Mouse (Mus musculus) right cerebral cortex, postnatal 36 days (tissue): ENCODE data around the gene Prkaa1.
"Not testable (repeated sequence)": the region's sequence is repeated elsewhere in the genome, so short reads cannot be mapped to it uniquely, and the experiment has no call there.

Experiments
- DNase-seq, 2 experiments: peaks; one replicate each; pipeline ENCODE4 v3.0.0; 2022; ENCODE audit warnings: low spot score in 2 of 2, mixed read lengths in 1 of 2

Prkaa1 gene

DNA sequence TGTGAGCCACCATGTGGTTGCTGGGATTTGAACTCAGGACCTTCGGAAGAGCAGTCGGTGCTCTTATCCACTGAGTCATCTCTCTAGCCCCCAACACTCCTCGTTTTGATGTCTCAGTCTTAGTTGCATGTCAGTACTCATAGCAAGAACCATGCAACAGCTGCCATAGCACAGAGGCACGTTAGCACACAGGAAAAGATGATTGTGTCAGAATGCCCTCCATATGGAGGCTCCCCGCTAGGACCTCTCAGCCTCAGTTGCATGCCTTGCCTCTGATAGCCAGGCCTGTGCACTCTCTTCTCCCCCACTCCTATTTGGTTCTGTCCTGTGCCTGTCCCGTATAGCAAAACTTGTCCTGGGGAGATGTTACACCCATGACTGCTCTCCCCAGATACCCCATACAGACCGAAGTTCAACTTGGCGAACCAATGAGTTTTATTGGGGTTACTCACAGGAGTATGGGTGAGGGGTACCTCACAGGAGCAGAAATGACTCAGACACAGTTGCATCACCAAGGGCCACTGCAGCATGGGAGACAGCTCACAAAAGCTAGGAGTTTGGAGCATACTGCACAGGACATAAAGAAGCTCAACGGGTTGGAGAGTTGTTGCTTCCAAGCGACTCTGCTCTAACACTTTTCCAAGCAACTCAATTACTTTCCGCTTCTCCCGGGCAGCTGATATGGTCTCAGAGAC lies 14.4 kb upstream of the Prkaa1 start:
- no peak for DNase-seq

DNA sequence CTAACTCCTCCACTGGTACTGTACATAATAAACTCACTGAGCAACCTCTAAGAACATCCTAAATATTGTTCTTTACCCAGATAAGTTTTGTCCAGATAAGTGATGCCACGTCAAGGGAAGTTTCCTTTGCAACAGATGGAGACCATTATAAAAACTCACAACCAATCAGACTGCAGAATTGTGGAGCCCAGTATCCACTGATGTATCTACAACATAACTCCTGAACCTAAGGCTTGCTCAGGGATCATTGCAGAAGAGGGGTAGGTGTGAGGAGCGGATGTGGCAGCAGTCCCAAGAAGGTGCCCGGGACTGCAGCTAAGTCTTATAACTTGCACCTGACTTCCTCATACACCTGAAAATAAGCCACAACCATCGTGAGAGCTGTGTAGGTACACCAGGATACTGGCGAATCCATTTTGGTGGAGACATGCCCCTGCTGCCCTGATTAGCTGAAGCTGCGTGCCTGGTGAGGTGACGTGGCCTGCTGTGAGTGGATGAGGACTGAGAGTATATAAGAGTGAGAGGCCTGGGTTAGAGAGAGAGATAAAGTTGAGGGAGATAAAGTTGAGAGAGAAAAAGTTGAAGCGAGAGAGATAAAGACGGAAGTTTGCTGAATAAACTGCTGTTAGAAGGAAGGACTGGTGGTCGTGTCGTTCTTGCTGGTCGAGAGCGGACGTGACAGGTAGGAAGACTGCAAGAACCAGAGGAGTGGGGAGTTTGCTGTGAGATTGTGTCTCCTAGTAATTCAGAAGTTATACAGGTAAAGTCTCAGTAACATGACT lies 12.6 kb upstream of the Prkaa1 start:
- not testable (repeated sequence) for DNase-seq

DNA sequence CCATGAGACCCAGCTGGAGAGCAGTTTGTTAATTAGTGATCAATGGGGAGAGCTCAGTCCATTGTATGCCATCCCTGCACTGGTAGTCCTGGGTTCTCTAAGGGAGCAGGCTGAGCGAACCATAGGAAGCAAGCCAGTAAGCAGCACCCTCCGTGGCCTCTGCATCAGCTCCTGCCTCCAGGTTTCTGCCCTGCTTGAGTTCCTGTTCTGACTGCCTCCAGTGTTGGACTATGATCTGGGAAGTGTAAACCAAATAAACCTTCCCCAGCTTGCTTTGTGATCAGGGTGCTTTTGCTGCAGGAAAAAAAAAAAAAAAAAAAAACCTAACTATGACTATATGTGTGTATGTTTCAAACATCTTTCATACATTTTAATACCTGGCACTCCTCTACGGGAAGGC lies 10.4 kb upstream of the Prkaa1 start:
- no peak for DNase-seq

DNA sequence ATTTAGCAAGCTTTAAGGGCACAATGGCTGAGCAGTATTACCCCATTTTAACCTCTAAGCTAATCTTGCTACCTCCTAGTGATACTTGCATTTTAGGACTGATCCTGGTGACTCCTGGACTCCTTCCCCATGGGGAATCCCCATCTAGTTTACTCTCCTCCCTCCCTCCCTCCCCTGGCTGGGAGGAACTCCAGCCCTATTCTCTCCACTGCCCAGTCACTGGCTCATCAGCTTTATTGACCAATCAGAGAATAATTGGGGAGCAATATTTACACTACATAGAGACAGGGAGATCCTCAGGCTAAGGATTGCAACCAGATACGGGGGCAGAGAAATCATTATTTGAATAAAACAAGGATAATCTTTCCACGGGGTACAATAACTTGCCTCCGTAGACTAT lies 9.5 kb upstream of the Prkaa1 start:
- DNase-seq = no peak

DNA sequence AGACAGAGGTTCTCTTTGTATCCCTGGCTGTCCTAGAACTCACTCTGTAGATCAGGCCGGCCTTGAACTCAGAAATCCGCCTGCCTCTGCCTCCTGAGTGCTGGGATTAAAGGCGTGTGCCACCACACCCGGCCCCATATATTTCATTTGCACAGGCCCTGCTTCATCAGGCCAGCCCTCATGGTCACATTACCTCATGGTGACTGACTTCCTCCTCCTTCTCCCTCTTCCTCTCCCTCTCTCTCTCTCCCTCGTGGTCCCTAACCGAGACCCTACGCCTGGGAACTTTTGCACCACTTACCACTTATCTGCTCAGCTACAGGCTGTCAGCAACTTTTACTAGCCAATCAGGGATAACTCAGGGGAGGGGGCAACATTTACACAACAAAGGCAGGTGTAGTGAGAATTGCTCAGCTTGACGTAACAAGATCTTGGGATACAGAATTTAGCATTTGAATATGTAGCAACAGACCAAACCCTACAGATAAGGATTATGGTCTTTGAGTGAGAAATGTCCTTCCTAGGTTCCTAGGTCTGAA lies 8.6 kb upstream of the Prkaa1 start:
- DNase-seq = no peak

DNA sequence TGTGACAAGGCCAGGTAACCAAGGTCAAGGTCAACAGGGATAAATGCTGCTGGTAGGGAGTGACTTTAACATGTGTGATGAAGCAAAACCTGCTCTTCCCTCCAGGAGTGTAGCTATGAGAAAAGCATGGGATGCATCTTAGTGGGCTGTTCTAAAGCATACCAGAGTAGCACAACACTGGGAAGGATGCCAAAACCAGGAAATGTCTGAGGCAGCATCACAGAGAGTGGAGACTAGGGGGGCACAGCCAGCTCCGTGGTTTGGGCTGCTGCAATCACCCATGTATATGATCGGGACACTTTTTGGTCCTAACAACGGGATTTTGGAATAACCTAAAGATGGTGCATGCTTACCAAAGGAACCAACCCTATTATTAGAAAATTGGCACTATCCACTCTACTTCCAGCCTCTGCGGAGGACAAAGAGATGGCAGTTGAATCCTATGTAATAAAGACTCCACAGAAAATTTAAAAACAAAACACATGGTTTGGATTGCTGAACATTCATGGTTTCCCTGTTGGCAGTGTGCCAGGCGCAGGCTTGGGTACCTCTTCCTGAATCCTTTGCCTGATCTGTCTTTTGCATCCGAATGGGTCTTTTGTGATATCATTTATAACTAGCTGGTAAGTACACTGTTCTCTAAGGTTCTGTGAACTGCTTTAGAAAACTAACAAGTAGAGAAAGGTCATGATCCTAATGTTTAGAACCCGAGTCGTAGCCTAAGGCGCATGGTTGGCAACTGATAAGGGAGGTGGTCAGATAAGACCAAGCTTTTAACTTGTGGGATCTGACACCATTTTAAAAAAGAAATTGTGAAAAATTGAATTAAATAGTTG lies 5.4 kb upstream of the Prkaa1 start:
- DNase-seq = no peak

DNA sequence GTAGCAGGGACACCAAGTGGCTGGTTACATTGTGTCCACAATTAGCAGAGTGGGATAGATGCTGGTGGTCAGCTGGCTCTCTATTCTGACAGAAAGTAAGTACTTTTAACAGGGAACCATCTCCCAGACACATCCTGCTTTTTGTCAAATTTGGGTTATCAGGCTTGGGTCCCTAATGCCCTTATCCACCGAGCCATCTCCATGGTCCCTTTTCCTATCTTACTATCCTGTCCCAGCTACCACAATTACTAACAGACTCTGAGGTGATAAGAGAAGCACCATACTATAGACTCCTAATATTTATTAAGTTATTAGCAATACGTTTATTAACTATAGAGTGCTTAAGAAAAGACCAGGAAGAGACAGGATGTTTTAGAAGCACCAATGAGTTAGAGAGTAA lies 4.3 kb upstream of the Prkaa1 start:
- no peak for DNase-seq

DNA sequence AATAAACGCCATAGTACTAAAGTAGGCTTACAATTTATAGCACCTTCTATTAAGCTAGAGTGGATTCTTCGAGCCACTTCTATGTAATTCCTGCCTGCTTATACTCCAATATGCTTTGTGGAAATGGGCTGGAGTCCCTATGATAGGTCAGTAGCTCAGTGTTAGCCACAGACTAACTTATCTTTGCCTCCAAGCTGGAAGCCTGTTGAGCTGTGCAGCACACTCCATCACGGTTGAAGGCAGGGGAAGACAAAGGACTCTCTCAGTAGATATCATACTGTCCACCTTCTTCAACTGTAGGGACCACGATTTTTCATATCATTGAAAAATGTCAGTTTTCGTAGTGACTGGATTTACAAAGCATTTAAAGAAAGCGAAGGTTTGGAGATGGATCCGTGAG lies 3.8 kb upstream of the Prkaa1 start:
- no peak for DNase-seq

DNA sequence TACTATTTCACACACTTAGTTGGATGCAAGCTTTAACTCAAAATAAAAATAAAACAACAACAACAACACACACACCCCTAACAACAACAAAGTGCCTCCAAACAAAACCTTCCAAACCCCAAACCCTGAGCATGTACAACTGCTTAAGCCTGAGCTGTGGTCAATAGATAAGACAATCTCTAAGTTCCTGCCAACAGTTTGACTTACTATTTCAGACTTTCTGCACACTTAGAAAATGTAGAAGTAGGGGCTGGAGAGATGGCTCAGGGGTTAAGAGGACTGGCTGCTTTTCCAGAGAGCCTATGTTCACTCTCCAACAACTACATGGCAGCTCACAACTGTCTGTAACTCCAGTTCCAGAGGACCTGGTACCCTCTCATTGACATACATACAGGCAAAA lies 3.3 kb upstream of the Prkaa1 start:
- DNase-seq = no peak

DNA sequence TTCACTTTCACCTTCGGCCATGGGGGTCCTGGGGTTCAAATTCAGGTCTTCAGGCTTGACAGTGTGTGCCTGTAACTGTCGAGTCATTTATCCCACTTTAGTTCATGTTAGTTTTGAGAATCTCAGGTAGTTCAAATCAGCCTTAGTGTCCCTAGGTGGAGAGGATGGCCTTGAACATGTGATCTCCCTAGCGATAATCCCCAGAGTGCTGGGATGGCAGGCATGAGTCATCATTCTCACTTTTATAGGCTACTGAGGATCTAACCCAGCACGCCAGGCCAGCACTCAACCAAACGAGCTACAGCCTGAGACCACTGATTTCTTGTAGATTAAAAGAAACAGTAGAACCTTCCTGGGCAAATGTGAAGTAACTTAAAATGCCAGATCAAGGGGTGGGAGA lies 1.6 kb upstream of the Prkaa1 start:
- DNase-seq = no peak

DNA sequence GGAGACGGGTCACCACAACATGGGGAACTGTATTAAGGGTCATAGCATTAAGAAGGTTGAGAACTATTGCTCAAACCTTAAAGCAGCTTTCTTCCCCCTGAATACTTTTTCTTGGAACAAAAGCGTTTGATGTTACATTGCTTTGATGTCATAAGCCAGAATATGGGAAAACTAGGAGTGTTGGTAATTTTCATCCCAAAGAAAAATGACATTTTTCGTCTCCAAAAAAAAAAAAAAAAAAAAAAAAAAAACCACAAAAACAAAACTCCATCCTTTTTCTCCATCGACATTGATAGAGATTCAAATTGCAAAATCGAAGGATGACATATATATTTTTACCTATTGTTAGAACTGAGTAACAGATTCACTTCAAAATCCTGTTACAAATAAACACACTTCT lies 947 bp upstream of the Prkaa1 start:
- no peak for DNase-seq

DNA sequence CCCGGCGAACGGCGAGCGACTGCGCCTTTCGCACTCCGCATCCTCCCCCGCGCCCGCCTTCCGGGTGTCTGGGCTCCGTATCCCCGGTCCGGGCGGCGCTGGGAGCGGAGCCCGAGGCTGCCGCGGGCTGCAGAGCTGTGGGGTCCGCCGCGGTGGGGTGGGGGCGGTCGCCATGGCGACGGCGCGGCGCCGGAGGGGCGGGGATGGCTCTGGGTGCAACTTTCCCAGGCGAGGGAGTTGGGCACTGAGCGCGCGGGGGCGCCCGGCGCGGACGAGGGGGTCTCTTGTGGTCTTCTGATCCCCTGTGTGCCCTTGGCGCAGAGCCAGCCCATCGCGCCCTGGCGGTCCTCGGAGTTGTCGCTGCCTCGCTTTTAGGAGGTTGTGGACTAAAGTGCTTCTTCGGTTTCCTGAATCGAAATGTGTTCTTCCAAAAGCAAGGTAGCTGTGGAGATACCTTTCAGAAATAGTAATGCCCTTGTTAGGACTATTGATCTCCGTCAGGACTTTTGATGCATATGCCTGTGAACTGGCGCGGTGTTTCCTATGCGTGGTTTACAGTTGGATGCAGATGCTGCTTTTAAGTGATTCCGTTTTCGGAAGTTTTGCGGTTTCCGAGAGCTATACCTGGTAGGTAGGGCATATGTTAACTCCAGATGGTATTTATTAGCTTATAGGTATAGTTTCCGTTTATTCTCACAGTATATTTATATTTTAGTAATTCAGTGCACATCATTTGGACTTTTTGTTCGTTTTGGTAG lies 539 bp downstream of the Prkaa1 start:
- peak; percentile 45 to 48 for DNase-seq

DNA sequence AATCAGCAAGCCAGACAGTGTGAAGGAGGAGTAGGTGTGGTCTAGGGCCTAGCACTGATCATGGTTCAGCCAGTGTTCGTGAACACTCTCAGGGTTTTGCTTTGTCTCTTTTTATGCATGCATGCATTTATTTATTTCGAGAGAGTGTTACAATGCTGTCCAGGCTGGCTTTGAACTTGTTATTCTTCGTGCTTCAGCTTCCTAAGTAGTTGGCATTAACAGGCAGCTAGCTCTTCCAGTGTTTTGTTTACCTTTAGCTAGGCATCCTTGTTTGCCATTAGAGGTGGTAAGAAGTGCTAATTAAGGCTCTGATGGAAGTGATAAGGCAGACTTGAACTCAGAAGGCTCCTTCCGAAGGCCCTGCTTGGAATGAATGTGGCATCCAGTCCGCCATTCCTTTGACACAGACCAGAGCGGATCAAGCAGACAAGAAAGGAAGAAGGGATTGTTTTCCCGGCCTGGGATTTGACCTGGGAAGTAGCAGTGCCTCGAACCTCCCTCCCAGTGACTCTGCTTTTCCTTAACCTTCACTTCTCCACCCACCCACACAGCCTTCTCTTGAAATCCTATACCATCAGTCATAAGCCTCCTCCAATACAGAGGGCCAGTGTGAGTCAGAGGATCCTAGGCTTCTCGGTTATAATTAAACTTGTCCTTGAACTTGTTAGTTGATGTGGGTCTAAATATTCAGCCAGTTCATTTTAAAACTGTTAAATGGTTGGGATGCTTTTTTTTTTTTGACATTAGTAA lies 1.7 kb downstream of the Prkaa1 start:
- DNase-seq = no peak

DNA sequence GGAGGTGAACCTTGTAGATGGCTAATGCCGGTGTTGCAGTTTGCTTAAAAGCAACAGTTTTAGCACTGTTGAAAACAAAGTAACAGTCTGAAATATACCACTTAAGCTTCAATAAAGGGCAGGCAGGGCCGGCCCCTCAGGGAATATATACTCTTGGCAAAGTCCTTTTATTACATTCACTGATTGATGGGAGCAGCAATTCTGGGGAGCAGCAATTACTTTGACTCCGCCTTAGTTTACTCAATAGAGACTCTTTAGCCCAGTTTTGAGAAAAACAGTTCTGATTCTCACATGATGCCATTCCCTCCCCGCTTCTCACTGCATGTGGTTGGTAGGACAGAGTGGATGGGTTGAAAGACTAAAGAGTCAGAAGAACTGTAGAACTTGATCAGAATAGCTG lies 5.5 kb downstream of the Prkaa1 start:
- no peak for DNase-seq

DNA sequence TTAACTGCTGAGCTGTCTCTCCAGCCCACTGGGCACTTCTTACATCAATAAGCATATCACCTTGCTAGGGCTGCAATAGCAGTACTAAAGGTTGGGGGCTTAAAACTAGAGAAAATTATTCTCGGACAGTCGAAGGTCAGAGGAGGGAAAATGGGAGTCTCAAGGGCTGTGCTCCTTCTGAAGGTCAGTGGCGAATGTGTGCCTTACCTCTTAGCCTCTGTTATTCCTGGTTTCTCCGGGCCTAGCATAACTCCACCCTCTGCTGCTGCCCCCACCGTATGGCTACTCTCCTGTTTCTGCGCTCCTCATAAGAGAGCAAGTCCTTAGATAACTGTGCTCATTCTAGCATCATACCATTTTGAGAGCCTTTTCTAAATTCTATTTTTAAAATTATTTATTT lies 8.5 kb downstream of the Prkaa1 start:
- no peak for DNase-seq

DNA sequence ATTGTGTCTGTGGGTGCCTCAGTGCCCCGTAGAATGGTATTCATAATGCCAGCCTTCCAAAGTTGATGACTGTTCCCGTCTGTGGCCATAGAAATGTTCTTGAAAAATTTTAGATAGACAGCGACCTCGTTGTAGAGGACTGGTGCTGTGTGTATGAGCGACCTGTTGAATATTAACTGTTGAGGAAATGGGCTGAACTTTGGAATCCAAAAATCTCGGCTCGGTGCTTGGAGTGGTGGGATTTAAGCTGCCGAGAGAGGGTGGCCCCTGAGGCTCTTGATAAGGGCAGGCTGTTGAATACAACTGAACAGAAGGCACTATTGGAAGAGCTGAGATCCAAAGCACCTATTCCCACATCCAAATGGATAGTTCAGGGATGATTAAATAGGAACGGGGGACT lies 11.0 kb downstream of the Prkaa1 start:
- DNase-seq = no peak

DNA sequence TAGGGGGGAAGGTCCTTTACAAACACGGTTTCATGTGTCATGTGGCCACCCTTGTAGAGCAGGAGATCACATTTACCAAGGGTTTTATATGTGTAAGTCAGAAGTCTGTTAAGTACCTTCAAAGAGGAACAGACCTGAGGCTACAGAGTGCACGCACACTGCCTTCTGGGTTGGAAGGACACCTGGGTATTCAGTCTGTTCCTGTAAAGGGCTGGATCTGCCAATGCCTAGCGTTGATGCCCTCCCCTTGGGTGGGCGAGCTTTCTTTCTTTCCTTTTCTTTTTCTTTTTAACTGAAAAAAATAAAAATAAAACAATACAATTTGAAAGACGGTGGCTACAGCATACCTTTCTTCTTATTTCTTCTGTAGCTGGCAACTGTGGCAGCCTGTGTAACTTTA lies 11.4 kb downstream of the Prkaa1 start:
- DNase-seq = no peak

DNA sequence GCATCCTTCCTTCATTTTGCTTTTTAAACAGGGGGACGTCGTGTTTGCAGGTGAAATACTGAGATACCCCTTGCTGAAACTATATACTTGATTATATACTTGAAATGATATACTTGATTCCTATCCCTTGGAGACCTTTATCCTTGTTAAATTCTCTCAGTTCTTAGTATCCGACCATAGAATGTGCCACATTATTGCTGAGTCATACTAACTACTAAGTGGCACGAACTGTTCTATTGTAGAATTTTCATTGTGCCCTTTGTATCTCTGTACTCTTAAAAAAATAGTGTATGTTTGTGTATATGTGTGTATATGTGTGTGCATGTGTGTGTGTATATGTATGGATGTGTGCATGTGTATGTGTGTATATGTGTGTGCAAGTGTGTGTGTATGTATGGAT lies 12.7 kb downstream of the Prkaa1 start:
- DNase-seq = no peak

DNA sequence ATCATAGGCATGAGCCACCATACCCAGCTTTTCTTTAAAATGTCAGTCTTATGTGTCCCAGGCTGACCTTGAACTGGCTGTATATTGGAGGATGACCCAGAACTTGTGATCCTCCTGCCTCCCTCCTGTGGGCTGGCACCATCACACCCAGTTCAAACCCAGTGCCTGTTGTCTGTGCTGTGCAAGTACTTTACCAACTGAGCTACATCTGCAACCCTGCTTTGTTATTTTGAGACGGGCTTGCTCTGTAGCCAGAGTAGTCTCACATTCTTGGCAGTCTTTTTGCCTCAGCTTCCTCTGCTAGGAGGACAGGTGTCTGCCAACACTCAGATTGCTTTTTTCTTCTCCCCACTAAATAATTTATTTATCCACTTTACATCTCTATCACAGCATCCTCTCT lies 13.7 kb downstream of the Prkaa1 start:
- DNase-seq = no peak

DNA sequence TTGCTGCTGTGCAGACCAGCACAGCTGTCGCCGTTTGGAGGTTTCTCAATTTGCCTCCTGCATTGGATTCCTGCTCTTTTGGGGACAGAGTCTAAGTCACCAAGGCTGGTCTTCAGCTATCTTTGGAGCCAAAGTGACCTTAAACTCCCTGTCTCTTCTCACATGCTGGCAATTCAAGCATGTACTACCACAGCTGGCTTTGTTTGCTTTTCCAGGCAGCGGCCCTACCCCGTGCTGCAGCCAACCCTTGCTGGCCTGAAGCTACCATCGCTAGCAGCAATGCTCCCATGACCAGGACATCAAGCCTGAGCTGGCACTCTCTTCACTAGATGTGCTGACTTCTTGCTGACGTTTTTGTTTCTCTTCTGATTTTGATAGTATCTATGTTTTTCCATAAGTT lies 15.2 kb downstream of the Prkaa1 start:
- no peak for DNase-seq
